Mouse (Mus musculus) midbrain, embryonic 16.5 days (tissue): ENCODE measurements around the gene Nup107. TPM values are rescaled to one million over a fixed set of nuclear protein-coding genes. Genes with fewer than 3 reads are reported as not detected.

ENCODE experiments used
- ATAC-seq: fragments of 200-750 bp; cut with Nextera tagmentation; 2 replicates; pipeline ENCODE4 v1.8.0; 2017; ENCODE audit warnings: moderate TSS enrichment
- H3K27ac ChIP-seq: fragments of 300-500 bp; sonication (generic); 2 replicates; pipeline ENCODE4 v1.5.1; 2014; ENCODE audit warnings: mild to moderate bottlenecking, low read length, mixed read lengths
- H3K27me3 ChIP-seq: fragments of 300-500 bp; sonication (generic); 2 replicates; pipeline ENCODE4 v1.6.1; 2014; ENCODE audit warnings: low read depth, low read length, mixed read lengths; ENCODE audit not compliant: control insufficient read depth, insufficient read depth
- H3K36me3 ChIP-seq: fragments of 300-500 bp; sonication (generic); 2 replicates; pipeline ENCODE4 v1.6.1; 2014; ENCODE audit warnings: mild to moderate bottlenecking, low read length, moderate library complexity, mixed read lengths; ENCODE audit not compliant: control insufficient read depth, insufficient read depth
- H3K4me1 ChIP-seq: fragments of 300-500 bp; sonication (generic); 2 replicates; pipeline ENCODE4 v1.6.1; 2014; ENCODE audit warnings: mild to moderate bottlenecking, low read length, mixed read lengths; ENCODE audit not compliant: control insufficient read depth, insufficient read depth
- H3K4me2 ChIP-seq: fragments of 300-500 bp; sonication (generic); 2 replicates; pipeline ENCODE4 v1.6.1; 2014; ENCODE audit warnings: mild to moderate bottlenecking, low read length, mixed read lengths
- H3K4me3 ChIP-seq: fragments of 300-500 bp; sonication (generic); 2 replicates; pipeline ENCODE4 v1.5.1; 2014; ENCODE audit warnings: low read depth, mild to moderate bottlenecking, low read length, moderate library complexity, mixed read lengths
- H3K9ac ChIP-seq: fragments of 300-500 bp; sonication (generic); 2 replicates; pipeline ENCODE4 v1.6.1; 2014; ENCODE audit warnings: low read depth, low read length, mixed read lengths
- H3K9me3 ChIP-seq: fragments of 300-500 bp; sonication (generic); replicated peaks from 2 replicates; pipeline ENCODE4 v1.6.1; 2014; ENCODE audit warnings: mild to moderate bottlenecking, low read length, mixed read lengths; ENCODE audit not compliant: control insufficient read depth, poor library complexity, severe bottlenecking
- WGBS: fragments of 180-500 bp; shearing (Covaris S2); extraction: QIAGEN DNeasy Blood & Tissue Kit; methylation state at CpG from one replicate; pipeline ENCODE4 v1.1.7; 2014; 5-methylcytosine and 5-hydroxymethylcytosine counted together
- polyA plus RNA-seq: library from polyadenylated mRNA; unstranded; fragments of >200 nt; fragmentation: Nextera tagmentation; extraction: Ambion mirVana; gene quantifications from 2 replicates; pipeline ENCODE4 v1.2.1, GENCODE M21; 2015

Gene Nup107
- polyA plus RNA-seq, 1 experiment from 2014 or later, result 29.4 TPM

DNA sequence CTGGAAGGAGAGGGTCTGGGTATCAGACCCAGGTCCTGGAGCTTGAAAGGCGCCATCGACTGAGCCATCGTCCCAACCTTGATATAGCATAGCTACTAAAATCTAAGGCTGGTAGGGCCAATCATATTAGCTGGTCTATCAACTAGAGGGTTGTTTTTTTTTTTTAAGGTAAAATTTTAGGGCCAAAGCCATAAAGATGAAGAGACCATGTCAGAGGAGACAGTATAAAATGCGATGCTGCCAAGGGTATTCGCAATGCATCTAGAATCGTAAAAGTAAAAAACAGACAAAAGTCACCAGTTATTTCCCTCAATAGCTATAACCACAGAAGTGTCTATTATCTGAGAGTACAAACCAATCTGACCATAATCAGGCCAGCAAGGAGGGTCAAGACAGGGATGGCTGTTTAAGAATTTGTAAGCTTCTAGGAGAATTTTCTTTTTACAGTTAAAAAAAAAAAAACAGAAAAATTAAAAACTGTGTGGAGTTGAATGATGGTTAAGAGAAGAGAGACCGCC is 40.1 kb downstream of the Nup107 start:
- over 99% methylated on average over 7 of the region's 7 CpGs for WGBS
- H3K4me3 ChIP-seq, result no peak overlapping the region
- no peak overlapping the region for H3K9ac ChIP-seq
- H3K27me3 ChIP-seq, result no peaks in the 10 kb centered on the region
- H3K9me3 ChIP-seq, result no peaks in the 10 kb centered on the region
- no peak overlapping the region for H3K4me2 ChIP-seq
- H3K36me3 ChIP-seq, result peaks cover 27% of the 10 kb centered on the region
- no peaks in the 10 kb centered on the region for H3K4me1 ChIP-seq
- H3K27ac ChIP-seq, result no peak overlapping the region
- ATAC-seq, result no peak

DNA sequence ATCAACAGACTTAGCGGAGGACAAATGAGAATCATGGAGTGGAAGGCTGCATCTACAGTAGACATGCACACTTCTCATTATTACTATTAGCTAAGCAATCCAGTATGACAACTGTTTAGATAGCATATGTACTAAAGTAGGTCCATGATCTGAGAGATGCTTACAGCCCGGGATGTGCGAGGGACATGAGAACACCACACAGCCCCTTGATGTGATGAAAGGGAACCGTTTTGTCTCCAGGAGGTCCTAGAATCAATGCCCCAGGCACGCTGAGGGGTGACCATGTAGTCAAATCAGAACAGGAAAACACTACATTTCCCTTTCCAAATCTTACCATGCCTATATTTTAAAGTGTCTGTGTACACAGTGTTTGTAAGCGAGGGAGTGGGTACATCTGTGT is 40.8 kb downstream of the Nup107 start:
- no peak for ATAC-seq

DNA sequence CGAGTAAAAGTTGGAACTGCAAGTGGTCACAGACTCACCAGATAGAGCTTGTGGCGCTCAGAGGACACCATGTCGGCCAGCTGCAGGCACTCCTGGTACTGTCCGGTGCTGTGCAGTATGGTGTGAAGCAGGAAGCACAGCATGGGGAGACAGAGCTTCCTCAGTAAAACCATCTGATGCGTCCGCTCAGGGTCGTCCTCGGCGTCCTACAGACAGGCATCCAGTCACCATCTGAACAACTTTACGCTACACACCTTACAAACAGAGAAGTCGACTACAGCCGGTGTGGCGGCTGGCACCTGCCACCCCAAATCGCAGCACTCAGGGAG is 41.3 kb downstream of the Nup107 start:
- peaks cover 18% of the 10 kb centered on the region for H3K36me3 ChIP-seq
- H3K27ac ChIP-seq, result no peak overlapping the region
- H3K9me3 ChIP-seq, result no peaks in the 10 kb centered on the region
- ATAC-seq, result no peak
- WGBS, result 97% methylated on average over 14 of the region's 14 CpGs
- H3K4me3 ChIP-seq, result no peak overlapping the region
- H3K4me2 ChIP-seq, result no peak overlapping the region
- H3K4me1 ChIP-seq, result no peaks in the 10 kb centered on the region
- no peaks in the 10 kb centered on the region for H3K27me3 ChIP-seq
- H3K9ac ChIP-seq, result no peak overlapping the region

More for the DNA sequence above, 40.8 kb downstream of the Nup107 start:
- Histone ChIP-seq H3K4me1 (no peaks in the 10 kb centered on the region), H3K4me3 (no peak overlapping the region), H3K9ac (no peak overlapping the region), H3K27me3 (no peaks in the 10 kb centered on the region), H3K9me3 (no peaks in the 10 kb centered on the region), H3K27ac (no peak overlapping the region), H3K4me2 (no peak overlapping the region), H3K36me3 (peaks cover 22% of the 10 kb centered on the region)
- 97% methylated on average over 6 of the region's 6 CpGs for WGBS

DNA sequence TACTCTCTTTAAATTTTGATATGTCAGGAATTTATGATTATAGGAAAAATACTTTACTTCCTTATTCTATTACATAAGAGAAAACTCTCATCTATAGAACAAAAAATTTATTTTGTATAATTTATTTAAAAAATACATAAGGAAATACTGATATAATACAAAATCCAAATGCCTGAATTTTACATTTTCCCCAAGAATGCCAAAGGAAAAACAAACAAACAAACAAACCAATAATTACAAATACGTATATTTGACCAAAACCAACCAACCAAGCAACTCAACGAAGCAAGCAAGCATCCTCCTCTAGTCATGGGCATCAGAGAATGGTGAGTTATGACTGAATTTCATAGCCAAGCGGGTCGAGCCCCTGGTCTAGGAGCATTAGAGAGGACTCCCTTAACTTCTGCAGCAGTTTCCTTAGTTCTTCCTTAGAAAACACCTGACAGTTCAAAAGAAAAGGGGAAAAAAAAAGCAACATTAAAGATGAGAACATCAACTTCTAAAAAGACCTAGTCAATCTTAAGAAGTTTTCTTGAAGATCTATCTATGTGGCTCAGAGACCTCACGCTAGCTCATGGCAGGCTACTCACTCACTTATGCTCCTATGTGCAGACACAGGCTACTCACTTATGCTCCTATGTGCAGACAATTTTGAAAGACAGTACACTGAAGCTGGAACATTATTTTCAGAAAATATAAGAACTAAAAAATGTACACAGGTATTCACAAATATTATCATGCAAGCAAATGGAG is 41.8 kb downstream of the Nup107 start:
- no peaks in the 10 kb centered on the region for H3K9me3 ChIP-seq
- H3K4me2 ChIP-seq, result no peak overlapping the region
- H3K4me3 ChIP-seq, result no peak overlapping the region
- 97% methylated on average over 5 of the region's 5 CpGs for WGBS
- H3K27ac ChIP-seq, result no peak overlapping the region
- ATAC-seq, result no peak
- H3K4me1 ChIP-seq, result no peaks in the 10 kb centered on the region
- H3K36me3 ChIP-seq, result peaks cover 16% of the 10 kb centered on the region
- H3K27me3 ChIP-seq, result no peaks in the 10 kb centered on the region
- H3K9ac ChIP-seq, result no peak overlapping the region

DNA sequence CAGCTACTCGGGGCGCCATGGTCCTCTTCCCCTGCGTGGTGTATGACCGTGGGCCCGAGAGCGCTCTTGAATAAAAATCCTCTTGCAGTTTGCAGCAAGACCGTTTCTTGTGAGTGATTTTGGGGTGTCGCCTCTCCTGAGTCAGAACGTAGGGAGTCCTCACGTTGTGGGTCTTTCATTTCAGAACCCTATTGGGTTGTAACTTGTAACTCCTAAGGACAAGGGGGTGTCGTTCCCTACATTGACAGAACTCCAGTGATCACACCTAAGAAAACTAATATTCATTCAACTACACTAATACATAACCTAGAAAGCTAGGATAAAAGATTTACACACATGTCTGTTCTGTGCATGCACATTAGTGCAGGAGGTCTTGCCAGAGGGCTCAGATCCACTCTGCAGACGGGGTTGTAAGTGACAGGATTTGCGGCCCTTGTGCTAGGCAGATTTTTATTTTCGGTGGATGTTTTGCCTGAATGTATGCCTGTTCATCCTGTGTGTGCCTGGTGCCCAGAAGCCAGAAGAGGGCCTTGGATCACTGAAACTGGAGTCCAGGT is 42.6 kb downstream of the Nup107 start:
- no peak overlapping the region for H3K9ac ChIP-seq
- H3K36me3 ChIP-seq, result peaks cover 10% of the 10 kb centered on the region
- H3K4me1 ChIP-seq, result peaks cover 4% of the 10 kb centered on the region
- no peak overlapping the region for H3K4me2 ChIP-seq
- no peak for ATAC-seq
- no peak overlapping the region for H3K4me3 ChIP-seq
- no peak overlapping the region for H3K27ac ChIP-seq
- no peaks in the 10 kb centered on the region for H3K9me3 ChIP-seq
- 95% methylated on average over 14 of the region's 14 CpGs for WGBS
- no peaks in the 10 kb centered on the region for H3K27me3 ChIP-seq

DNA sequence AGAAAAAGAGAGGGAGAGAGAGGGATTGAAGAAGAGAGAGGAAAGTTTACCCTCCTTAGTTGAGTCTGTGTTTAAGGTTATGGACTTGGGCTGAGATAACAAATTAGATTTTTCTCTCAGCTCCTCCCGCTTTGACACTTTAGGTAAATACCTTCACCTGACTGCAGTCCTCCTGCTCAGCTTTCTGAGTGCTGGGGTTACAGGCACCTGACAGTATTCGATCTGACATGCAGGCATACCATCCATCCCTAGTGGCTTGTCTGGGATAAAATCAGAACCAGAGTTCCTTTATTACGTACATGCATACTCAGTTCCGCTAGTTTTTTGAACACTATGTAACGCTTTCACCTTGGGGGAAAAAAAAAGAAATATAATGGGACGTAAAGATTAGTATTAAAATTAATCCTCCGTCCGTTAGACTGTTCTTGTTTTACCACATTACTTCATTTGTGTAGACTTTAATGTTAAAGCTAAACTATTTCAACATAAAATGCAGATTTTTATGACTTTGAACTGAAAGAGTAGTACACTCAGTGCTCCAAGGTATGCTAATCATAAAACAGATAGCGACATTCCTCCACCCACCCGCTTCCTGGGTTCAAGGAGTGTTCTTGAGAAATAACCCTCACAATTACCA is 43.3 kb downstream of the Nup107 start:
- Histone ChIP-seq H3K9ac (no peak overlapping the region), H3K36me3 (peaks cover 10% of the 10 kb centered on the region), H3K27me3 (no peaks in the 10 kb centered on the region), H3K4me1 (peaks cover 9% of the 10 kb centered on the region), H3K27ac (no peak overlapping the region), H3K9me3 (no peaks in the 10 kb centered on the region), H3K4me2 (no peak overlapping the region), H3K4me3 (no peak overlapping the region)
- WGBS, result 95% methylated on average over 10 of the region's 10 CpGs
- ATAC-seq, result no peak

DNA sequence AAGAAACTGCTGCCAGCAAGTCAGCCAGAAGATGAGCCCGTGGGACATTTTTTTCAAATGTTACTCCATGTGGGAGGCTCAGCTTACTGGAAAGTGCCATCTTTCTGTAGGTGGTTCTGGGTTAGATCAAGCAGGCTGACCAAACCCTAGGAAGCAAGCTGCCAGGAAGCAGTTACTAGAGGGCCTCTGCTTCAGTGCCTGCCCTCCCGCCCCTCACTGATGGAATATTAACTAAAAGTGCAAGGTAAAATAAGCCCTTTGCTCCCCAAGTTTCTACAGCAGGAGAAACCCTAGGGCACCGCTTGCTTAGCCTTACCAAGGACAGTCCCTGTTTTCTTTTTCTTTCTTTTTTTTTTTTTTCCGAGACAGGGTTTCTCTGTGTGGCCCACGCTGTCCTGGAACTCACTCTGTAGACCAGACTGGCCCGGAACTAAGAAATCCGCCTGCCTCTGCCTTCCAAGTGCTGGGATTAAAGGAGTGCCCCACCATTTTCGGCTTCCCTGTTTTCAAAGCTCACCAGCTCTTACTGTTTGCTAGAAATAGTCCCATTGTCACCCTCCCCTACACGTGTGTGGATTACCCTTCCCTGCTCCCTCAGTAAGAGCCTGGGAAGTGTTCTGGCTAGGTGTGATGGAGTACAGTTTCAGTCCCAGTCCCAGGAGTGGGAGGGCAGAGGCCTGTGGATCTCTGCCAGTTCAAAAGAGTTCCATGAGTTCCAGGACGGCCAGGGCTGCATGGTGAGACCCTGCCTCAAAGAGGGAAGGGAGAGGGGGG is 44.0 kb downstream of the Nup107 start:
- H3K4me3 ChIP-seq, result no peak overlapping the region
- H3K4me1 ChIP-seq, result peaks cover 16% of the 10 kb centered on the region
- no peak overlapping the region for H3K4me2 ChIP-seq
- H3K9me3 ChIP-seq, result no peaks in the 10 kb centered on the region
- 94% methylated on average over 10 of the region's 10 CpGs for WGBS
- H3K36me3 ChIP-seq, result peaks cover 10% of the 10 kb centered on the region
- no peaks in the 10 kb centered on the region for H3K27me3 ChIP-seq
- no peak for ATAC-seq
- H3K9ac ChIP-seq, result no peak overlapping the region
- no peak overlapping the region for H3K27ac ChIP-seq

DNA sequence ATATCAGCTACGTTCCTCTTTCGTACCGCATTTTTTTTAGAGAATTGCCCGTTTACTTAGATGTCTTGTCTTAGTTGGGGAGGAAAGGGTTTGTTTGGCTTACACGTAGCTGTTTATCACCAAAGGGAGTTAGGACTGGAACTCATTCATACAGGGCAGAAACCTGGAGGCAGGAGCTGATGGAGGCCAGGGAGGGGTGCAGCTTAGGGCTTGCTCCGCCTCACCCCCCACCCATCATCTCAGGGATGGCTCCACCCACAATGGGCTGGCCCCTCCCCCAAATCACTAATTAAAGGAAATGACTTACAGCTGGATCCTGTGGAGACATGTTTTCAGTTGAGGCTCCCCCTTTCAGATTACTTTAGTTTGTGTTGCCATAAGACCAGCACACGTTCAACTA is 44.8 kb downstream of the Nup107 start:
- no peak overlapping the region for H3K27ac ChIP-seq
- H3K27me3 ChIP-seq, result no peaks in the 10 kb centered on the region
- peaks cover 10% of the 10 kb centered on the region for H3K36me3 ChIP-seq
- H3K9ac ChIP-seq, result no peak overlapping the region
- H3K4me1 ChIP-seq, result peaks cover 20% of the 10 kb centered on the region
- no peak overlapping the region for H3K4me2 ChIP-seq
- no peak overlapping the region for H3K4me3 ChIP-seq
- WGBS, result 94% methylated on average over 7 of the region's 7 CpGs
- no peaks in the 10 kb centered on the region for H3K9me3 ChIP-seq
- ATAC-seq, result no peak
